Mouse (Mus musculus) thymus, postnatal 25 days (tissue): ENCODE measurements at regions not wholly inside any gene's neighbourhood (a gene's known extent, or its start where the extent isn't known, plus 50 kb on each side); places are given as distances from the start of the nearest gene placed in this dataset.

ENCODE experiments used
- DNase-seq: peaks from one replicate; pipeline ENCODE4 v3.0.0; 2022

GRCm38 (mm10) chr9:61144685-61145318, 227.4 kb upstream of the Tle3 start:
- no peak for DNase-seq

GRCm38 (mm10) chr9:61145738-61146137, 226.4 kb upstream of the Tle3 start:
- no peak for DNase-seq

GRCm38 (mm10) chr9:61151201-61151600, 221.0 kb upstream of the Tle3 start:
- DNase-seq = no peak

GRCm38 (mm10) chr9:61151901-61152337, 220.2 kb upstream of the Tle3 start:
- no peak for DNase-seq

- no peak for DNase-seq
Observed at GRCm38 (mm10) chr9:61154721-61155120, 217.4 kb upstream of the Tle3 start.

- no peak for DNase-seq
Observed at GRCm38 (mm10) chr9:61155851-61156250, 216.3 kb upstream of the Tle3 start.

GRCm38 (mm10) chr9:61158192-61158770, 213.9 kb upstream of the Tle3 start:
- DNase-seq = no peak

GRCm38 (mm10) chr9:61159159-61159558, 213.0 kb upstream of the Tle3 start:
- DNase-seq = no peak

- no peak for DNase-seq
Observed at GRCm38 (mm10) chr9:61159616-61160015, 212.6 kb upstream of the Tle3 start.

GRCm38 (mm10) chr9:61162884-61163283, 209.3 kb upstream of the Tle3 start:
- DNase-seq = no peak

- no peak for DNase-seq
Observed at GRCm38 (mm10) chr9:61163671-61164288, 208.4 kb upstream of the Tle3 start.

GRCm38 (mm10) chr9:61164501-61165251, 207.5 kb upstream of the Tle3 start:
- no peak for DNase-seq

GRCm38 (mm10) chr9:61166115-61166514, 206.1 kb upstream of the Tle3 start:
- no peak for DNase-seq

GRCm38 (mm10) chr9:61167097-61167842, 204.9 kb upstream of the Tle3 start:
- DNase-seq = no peak

GRCm38 (mm10) chr9:61168931-61169330, 203.2 kb upstream of the Tle3 start:
- DNase-seq = peak; percentile 47

- DNase-seq = no peak
Observed at GRCm38 (mm10) chr9:61169506-61170090, 202.6 kb upstream of the Tle3 start.

- no peak for DNase-seq
Observed at GRCm38 (mm10) chr9:61170921-61171320, 201.2 kb upstream of the Tle3 start.

GRCm38 (mm10) chr9:61172421-61172820, 199.7 kb upstream of the Tle3 start:
- DNase-seq = no peak

GRCm38 (mm10) chr9:61173548-61173947, 198.6 kb upstream of the Tle3 start:
- DNase-seq = no peak

- DNase-seq = no peak
Observed at GRCm38 (mm10) chr9:61175381-61175780, 196.8 kb upstream of the Tle3 start.

- DNase-seq = no peak
Observed at GRCm38 (mm10) chr9:61176856-61177255, 195.3 kb upstream of the Tle3 start.
